Mouse (Mus musculus) heart, embryonic 13.5 days (tissue): Measurements from ENCODE around the gene Cggbp1. TPM values are rescaled to one million over a fixed set of nuclear protein-coding genes. Genes with fewer than 3 reads are reported as not detected.
"Not testable (repeated sequence)": the region's sequence is repeated elsewhere in the genome, so short reads cannot be mapped to it uniquely, and the experiment has no call there.

Experiments used
- ATAC-seq: fragments of 200-750 bp; cut with Nextera tagmentation; 2 replicates; pipeline ENCODE4 v1.8.0; 2017; ENCODE audit warnings: moderate TSS enrichment; ENCODE audit not compliant: insufficient number of reproducible peaks, low FRiP score, low TSS enrichment; ENCODE audit errors: extremely low read depth
- H3K27ac ChIP-seq: fragments of 300-500 bp; sonication (generic); replicated peaks from 2 replicates; pipeline ENCODE4 v1.5.1; 2015; ENCODE audit warnings: moderate library complexity, mild to moderate bottlenecking, inconsistent platforms
- H3K27me3 ChIP-seq: fragments of 300-500 bp; sonication (generic); replicated peaks from 2 replicates; pipeline ENCODE4 v1.6.1; 2015; ENCODE audit warnings: mild to moderate bottlenecking, inconsistent platforms
- H3K36me3 ChIP-seq: fragments of 300-500 bp; sonication (generic); 2 replicates; pipeline ENCODE4 v1.6.1; 2015; ENCODE audit warnings: mild to moderate bottlenecking, inconsistent platforms
- H3K4me1 ChIP-seq: fragments of 300-500 bp; sonication (generic); 2 replicates; pipeline ENCODE4 v1.6.1; 2015; ENCODE audit warnings: inconsistent platforms
- H3K4me2 ChIP-seq: fragments of 300-500 bp; sonication (generic); 2 replicates; pipeline ENCODE4 v1.6.1; 2015; ENCODE audit warnings: inconsistent platforms, mild to moderate bottlenecking, moderate library complexity
- H3K4me3 ChIP-seq: fragments of 300-500 bp; sonication (generic); 2 replicates; pipeline ENCODE4 v1.5.1; 2015; ENCODE audit warnings: moderate library complexity, mild to moderate bottlenecking, inconsistent platforms
- H3K9ac ChIP-seq: fragments of 300-500 bp; sonication (generic); 2 replicates; pipeline ENCODE4 v1.6.1; 2015; ENCODE audit warnings: inconsistent platforms, mild to moderate bottlenecking, moderate library complexity
- H3K9me3 ChIP-seq: fragments of 300-500 bp; sonication (generic); 2 replicates; pipeline ENCODE4 v1.6.1; 2016; ENCODE audit warnings: inconsistent platforms
- WGBS: fragments of 180-500 bp; shearing (Covaris S2); methylation state at CpG from one replicate; pipeline ENCODE4 v1.1.7; 2015; ENCODE audit warnings: mixed read lengths; 5-methylcytosine and 5-hydroxymethylcytosine counted together
- polyA plus RNA-seq: library from polyadenylated mRNA; unstranded; fragments of >200 nt; fragmentation: Nextera tagmentation; extraction: Ambion mirVana; gene quantifications from 2 replicates; pipeline ENCODE4 v1.2.1, GENCODE M21; 2015

The Cggbp1 gene
- polyA plus RNA-seq, 1 experiment from 2014 or later = 42.7 TPM

DNA sequence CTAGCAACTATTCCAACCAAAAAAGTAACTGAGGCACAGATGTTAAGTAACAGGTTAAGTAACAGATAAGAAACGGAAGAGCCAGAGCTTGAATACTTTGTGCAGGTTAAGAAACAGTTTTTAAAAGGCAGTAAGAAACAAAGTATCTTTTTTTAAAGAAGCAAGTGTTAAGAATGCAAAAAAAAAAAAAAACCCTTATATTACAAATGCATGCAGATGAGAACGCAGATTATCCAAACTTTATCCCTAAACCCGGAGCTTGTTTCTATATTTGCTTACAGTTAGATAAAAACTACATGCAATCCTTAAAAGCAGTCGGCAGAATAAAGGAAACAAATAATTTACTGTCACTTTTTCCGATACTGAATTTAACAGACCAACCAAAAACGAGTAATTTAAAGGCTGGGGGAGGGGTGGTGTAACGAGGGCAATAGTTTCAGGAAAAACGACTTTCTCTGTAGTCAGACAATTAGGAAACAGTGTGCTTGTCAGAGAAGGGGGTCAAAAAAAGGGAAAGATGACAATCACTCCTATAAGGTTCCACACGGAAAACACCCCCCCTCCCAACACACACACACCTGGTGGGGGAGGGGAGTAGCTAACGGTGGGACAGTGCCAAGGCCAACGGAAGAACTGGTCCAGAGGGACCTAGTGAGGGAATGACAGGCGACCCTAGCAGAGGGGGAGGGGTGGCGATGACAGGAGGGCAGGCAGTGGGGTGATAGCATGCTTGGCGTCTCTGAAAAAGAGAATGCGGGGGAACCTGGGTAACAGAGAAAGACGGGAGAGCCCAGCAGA lies 1.3 kb upstream of the Cggbp1 start:
- WGBS = under 1% methylated on average over 16 of the region's 16 CpGs
- Histone ChIP-seq H3K27me3 (no peaks in the 10 kb centered on the region), H3K4me3 (peak overlapping the region; percentile 95), H3K9ac (peak overlapping the region; percentile 96), H3K9me3 (no peaks in the 10 kb centered on the region), H3K36me3 (peaks cover 16% of the 10 kb centered on the region), H3K4me1 (peaks cover 29% of the 10 kb centered on the region), H3K27ac (peak overlapping the region; percentile 96), H3K4me2 (peak overlapping the region; percentile 88)
- ATAC-seq = no peak

DNA sequence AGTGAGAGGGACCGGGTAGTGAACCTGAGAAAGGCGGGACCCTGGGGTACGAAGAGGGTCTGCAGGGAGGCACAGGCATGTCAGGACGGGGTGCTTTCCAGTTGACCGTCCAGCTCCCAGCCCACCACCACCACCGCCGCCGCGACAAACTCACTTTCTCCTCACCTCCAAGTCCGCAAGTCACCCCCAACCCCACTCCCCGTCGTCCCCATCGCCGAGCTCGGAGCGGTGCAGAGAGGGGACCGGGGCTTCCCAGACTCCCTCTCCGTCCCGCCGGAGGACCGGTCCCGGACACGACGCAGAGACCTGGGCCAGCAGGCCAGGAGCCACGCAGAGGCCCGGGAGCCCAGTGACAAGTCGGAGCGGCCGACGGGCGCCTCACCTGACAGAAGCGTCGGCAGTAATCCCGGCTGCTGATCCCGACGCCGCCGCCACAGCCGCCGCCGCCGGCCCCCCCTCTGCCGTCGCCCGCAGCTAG lies 672 bp upstream of the Cggbp1 start:
- Histone ChIP-seq H3K27me3 (no peaks in the 10 kb centered on the region), H3K4me2 (peak overlapping the region; percentile 88)
- 0% methylated on average over 30 of the region's 45 CpGs for WGBS

DNA sequence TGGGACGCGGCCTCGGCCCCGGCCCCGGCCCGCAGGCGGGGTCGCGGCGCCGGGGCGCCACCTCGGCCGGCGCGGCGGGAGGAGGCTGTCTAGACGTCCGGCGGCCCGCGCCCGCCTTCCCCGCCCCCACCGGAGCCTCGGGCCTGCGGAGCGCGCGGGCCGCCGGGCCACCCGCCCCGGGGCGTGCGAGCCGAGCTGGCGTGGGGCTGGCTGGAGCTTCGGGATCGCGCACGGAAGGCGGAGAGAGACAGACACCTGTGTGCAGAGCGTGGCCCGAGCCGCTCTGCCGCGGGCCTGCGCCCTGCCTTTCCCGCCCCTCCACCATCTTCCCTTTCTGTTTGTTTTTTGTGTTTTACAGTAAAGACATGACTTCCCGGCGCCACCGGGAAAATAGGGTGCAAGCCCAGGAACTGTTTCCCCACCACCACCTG lies 660 bp downstream of the Cggbp1 start:
- Histone ChIP-seq H3K9me3 (no peaks in the 10 kb centered on the region), H3K27ac (peak overlapping the region; percentile 99), H3K36me3 (peaks cover 34% of the 10 kb centered on the region), H3K4me2 (peak overlapping the region; percentile 76), H3K4me1 (peaks cover 29% of the 10 kb centered on the region), H3K4me3 (peak overlapping the region; percentile 95), H3K9ac (peak overlapping the region; percentile 97), H3K27me3 (no peaks in the 10 kb centered on the region)
- WGBS = under 1% methylated on average over 33 of the region's 53 CpGs
- ATAC-seq = peak; percentile 43

More for the DNA sequence above, 672 bp upstream of the Cggbp1 start:
- ATAC-seq = peak; percentile 27
- Histone ChIP-seq H3K4me3 (peak overlapping the region; percentile 95), H3K9ac (peak overlapping the region; percentile 96), H3K4me1 (peaks cover 29% of the 10 kb centered on the region), H3K27ac (peak overlapping the region; percentile 96), H3K9me3 (no peaks in the 10 kb centered on the region), H3K36me3 (peaks cover 22% of the 10 kb centered on the region)

DNA sequence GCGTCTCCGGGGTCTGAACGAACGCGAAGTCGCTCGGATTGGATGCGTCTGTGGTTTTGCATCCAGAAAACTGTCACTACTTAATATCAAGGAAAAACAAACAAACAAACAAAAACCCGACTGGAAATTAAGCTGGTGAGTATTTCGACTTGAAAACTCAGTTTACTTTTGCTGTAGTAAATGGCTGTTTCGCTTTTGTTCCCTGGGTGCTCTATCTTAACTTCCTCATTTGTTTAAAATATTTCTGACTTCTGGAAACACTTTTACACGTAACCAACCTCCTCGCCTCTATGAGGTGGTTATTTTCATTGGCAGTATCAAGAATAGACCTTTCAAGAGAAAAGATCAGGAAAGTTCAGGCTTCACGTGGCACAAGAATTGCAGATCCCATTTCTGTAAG lies 1.1 kb downstream of the Cggbp1 start:
- Histone ChIP-seq H3K4me2 (peak overlapping the region; percentile 76), H3K27ac (peak overlapping the region; percentile 99), H3K27me3 (no peaks in the 10 kb centered on the region), H3K36me3 (peaks cover 38% of the 10 kb centered on the region), H3K4me1 (peaks cover 29% of the 10 kb centered on the region), H3K4me3 (peak overlapping the region; percentile 95), H3K9ac (peak overlapping the region; percentile 97), H3K9me3 (no peaks in the 10 kb centered on the region)
- WGBS = 4% methylated on average over 14 of the region's 14 CpGs
- ATAC-seq = no peak

DNA sequence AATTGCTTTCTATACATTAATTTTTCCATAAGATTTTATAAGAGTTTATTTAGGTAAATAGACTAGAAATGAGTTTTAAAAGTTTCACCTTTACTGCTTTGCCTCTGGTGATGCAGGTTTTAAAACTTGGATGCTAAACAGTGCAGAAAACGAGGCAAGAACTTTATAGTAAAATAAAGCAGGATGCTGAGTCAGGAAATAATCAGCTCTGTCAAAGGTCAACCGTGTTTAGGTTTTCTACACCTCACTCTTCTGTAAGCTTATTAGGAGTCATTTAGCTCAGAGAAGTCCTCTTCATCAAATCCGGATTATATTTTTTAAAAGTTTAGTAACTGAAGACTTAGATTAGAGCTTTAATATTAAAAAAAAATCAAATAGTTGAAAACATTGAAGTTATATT lies 5.2 kb downstream of the Cggbp1 start:
- Histone ChIP-seq H3K4me3 (no peak overlapping the region), H3K27ac (no peak overlapping the region), H3K36me3 (peaks cover 43% of the 10 kb centered on the region), H3K27me3 (no peaks in the 10 kb centered on the region), H3K9me3 (no peaks in the 10 kb centered on the region), H3K4me2 (no peak overlapping the region), H3K9ac (no peak overlapping the region), H3K4me1 (peaks cover 21% of the 10 kb centered on the region)
- WGBS = 81% methylated on average over 3 of the region's 3 CpGs
- no peak for ATAC-seq

DNA sequence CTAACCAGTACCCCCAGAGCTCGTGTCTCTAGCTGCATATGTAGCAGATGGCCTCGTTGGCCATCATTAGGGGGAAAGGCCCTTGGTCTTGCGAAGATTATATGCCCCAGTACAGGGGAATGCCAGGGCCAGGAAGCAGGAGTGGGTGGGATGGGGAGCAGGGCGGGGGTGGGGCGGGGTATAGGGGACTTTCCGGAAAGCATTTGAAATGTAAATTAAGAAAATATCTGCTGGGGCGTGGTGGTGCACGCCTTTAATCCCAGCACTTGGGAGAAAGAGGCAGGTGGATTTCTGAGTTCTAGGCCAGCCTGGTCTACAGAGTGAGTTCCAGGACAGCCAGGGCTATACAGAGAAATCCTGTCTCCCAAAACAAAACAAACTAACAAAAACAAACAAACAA lies 14.0 kb downstream of the Cggbp1 start:
- 82% methylated on average over 8 of the region's 8 CpGs for whole genome bisulfite sequencing
- not testable (repeated sequence) for H3K36me3 ChIP-seq, ATAC-seq, H3K4me1 ChIP-seq, H3K9ac ChIP-seq, H3K4me2 ChIP-seq, H3K4me3 ChIP-seq, H3K27ac ChIP-seq, H3K9me3 ChIP-seq, H3K27me3 ChIP-seq

DNA sequence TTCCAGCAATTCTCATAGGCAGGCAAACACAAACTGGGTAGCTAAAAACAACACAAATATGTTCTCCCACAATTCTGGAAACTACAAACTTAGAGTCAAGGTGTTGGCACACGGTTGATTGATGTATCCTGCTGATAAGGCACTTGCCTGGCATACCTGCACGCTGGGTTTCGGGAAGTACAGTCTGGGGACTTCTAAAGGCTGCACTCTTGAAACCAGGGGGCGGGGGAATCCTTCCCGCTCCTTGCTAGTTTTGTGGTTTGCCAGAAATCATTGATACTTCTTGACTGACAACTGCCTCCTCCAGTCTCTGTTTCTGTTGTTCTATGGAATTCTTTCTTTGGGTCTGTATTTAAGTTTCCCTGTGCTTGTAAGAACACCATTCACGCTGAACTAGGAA lies 16.8 kb downstream of the Cggbp1 start:
- no peaks in the 10 kb centered on the region for H3K36me3 ChIP-seq
- H3K9ac ChIP-seq = no peak overlapping the region
- no peaks in the 10 kb centered on the region for H3K9me3 ChIP-seq
- H3K27ac ChIP-seq = no peak overlapping the region
- no peaks in the 10 kb centered on the region for H3K4me1 ChIP-seq
- H3K4me3 ChIP-seq = no peak overlapping the region
- 63% methylated on average over 6 of the region's 6 CpGs for WGBS
- ATAC-seq = no peak
- H3K27me3 ChIP-seq = no peaks in the 10 kb centered on the region
- H3K4me2 ChIP-seq = no peak overlapping the region

DNA sequence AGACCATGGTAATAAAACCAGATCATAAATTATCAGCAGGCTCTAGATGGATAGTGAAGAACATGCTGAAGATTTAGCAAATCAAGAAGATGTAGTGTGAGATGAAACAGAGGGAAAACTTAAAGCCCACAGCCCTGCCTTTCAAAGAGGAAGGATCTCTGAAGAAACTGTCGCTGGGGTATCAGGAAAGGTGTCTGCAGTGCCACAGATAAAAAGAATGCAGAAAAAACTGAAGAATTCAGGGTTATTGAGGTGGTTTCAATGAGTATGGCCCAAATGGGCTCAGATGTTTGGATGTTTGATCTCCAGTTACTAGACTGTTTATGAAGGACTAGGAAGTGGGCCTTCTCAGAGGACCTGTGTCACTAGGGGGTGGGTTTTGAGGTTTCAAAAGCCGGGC lies 17.8 kb downstream of the Cggbp1 start:
- no peaks in the 10 kb centered on the region for H3K27me3 ChIP-seq
- no peak overlapping the region for H3K27ac ChIP-seq
- no peak overlapping the region for H3K4me3 ChIP-seq
- no peak for ATAC-seq
- no peak overlapping the region for H3K4me2 ChIP-seq
- H3K4me1 ChIP-seq = no peaks in the 10 kb centered on the region
- 63% methylated on average over 2 of the region's 2 CpGs for WGBS
- H3K9me3 ChIP-seq = no peaks in the 10 kb centered on the region
- no peak overlapping the region for H3K9ac ChIP-seq
- no peaks in the 10 kb centered on the region for H3K36me3 ChIP-seq

DNA sequence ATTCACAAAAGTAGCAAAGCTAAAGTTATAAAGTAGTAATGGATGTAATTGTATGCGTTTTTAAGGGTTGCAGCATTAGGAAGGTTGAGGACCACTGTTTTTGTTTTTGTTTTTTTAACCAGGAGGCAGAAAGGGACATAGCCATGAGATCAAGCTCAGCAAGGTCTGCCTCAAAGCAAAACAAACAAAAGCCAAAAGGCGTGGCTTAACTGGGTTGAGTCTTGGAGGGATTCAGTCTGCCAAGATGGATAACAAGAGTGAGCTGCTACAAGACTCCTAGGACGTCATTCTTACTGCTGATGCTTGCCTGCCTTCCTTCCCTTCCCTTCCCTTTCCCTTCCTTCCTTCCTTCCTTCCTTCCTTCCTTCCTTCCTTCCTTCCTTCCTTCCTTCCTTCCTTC lies 20.5 kb downstream of the Cggbp1 start:
- Histone ChIP-seq H3K4me1 (no peaks in the 10 kb centered on the region), H3K27me3 (no peaks in the 10 kb centered on the region), H3K4me2 (no peak overlapping the region), H3K9me3 (no peaks in the 10 kb centered on the region), H3K36me3 (no peaks in the 10 kb centered on the region), H3K4me3 (0 out of 2 replicates have a peak overlapping the region, but pooled peaks have one; percentile 4), H3K27ac (no peak overlapping the region), H3K9ac (no peak overlapping the region)
- 31% methylated on average over 3 of the region's 3 CpGs for WGBS
- ATAC-seq = no peak

DNA sequence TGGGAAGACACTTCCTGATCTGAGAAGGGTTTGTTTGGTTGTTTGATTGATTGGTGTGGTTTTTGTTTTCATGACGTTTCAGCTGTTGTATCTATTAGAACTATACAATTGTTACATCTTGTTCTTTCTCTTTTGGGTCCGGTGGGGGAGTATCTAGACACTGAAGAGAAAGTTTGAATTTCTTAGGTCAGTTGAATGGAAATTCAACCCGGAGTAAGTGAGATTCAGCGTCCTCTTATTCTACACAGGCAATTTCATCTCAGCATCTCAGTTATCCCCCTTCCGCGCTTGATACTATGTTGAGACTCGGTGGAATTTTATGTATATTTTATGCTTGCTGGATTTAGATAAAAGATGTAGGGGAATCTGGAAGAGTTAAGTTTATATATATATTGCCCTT lies 21.0 kb downstream of the Cggbp1 start:
- no peaks in the 10 kb centered on the region for H3K9me3 ChIP-seq
- 7% methylated on average over 7 of the region's 7 CpGs for WGBS
- peak overlapping the region; percentile 75 for H3K9ac ChIP-seq

DNA sequence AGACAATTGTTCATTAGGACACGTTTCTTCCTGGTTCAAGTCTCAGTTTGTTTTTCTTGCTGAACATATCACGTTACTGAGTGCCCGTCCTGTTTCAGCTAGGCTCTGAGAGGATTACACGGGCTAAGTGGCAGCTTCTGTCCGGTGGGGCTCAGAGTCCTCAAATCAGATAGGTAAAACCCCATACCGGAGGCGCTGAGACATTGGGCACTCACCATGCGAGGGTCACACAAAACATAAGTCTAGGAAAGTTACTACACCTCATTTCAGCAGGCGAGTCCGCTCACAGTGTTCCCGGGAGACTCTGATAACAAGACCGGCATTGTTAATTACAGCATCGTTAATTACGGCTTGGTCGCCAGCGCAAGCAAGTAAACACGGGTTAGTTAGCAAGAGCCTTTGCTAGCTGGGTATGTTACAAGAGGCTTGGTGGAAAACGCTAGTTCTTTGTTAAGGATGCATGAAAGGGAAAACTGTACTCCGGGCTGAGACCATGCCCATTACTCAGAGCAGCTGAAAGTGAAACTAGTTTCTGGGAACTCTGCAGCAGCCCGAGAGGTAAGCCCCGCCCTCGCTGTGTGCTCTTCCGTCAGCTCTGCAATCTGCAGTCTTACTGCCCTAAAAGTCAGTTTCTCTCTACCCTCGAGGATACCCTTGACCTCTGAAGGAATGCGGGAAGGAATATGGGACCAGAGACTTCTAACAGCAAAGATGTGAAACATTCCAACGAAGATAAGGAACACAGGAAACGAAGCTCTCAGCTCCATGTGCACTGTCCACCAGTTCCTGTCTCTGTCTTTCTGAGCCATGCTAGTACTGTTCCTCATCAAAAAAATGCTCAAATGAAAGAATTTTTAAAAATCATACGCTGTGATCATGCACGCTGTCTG lies 21.9 kb downstream of the Cggbp1 start:
- Histone ChIP-seq H3K4me2 (peak overlapping the region; percentile 76), H3K9me3 (no peaks in the 10 kb centered on the region), H3K9ac (peak overlapping the region; percentile 89), H3K4me3 (peak overlapping the region; percentile 82), H3K36me3 (no peaks in the 10 kb centered on the region), H3K27ac (peak overlapping the region; percentile 94), H3K27me3 (no peaks in the 10 kb centered on the region), H3K4me1 (no peaks in the 10 kb centered on the region)
- WGBS = 3% methylated on average over 29 of the region's 29 CpGs
- ATAC-seq = peak; percentile 84

More for the DNA sequence above, 21.0 kb downstream of the Cggbp1 start:
- H3K27ac ChIP-seq = no peak overlapping the region; the same call in 1 of the 2 replicates
- no peaks in the 10 kb centered on the region for H3K27me3 ChIP-seq
- H3K36me3 ChIP-seq = no peaks in the 10 kb centered on the region
- ATAC-seq = no peak
- peak overlapping the region; percentile 82 for H3K4me3 ChIP-seq
- H3K4me1 ChIP-seq = no peaks in the 10 kb centered on the region
- peak overlapping the region; percentile 76 for H3K4me2 ChIP-seq
